In genomic region chr10:80399973-80400703, GRCm38 (mm10) we compare ENCODE assay signal across 1 mouse cellular context.
TF ChIP-seq lines count a peak whose summit lies in the region.

No protein-coding gene starts in this region.

TF ChIP-seq in MEL, 35 proteins besides CTCF, POLR2A, EP300 and RAD21 (continued from another document):
- no peak for TF ChIP-seq MAZ (IDR thresholded peaks at IDR 0.05; ENCODE audit: low read depth, low read length)
- TF ChIP-seq NELFE (IDR thresholded peaks at IDR 0.05; ENCODE audit: low read depth, low read length), result no peak
- no peak for TF ChIP-seq MYB (IDR thresholded peaks at IDR 0.05; ENCODE audit: low read depth, low read length)
- no peak for TF ChIP-seq NRF1 (IDR thresholded peaks at IDR 0.05; ENCODE audit: insufficient read depth, low read depth, low read length, poor library complexity, severe bottlenecking)
- no peak for TF ChIP-seq ZMIZ1 (IDR thresholded peaks at IDR 0.05; ENCODE audit: low read depth, low read length)
- TF ChIP-seq BHLHE40 (IDR thresholded peaks at IDR 0.05; ENCODE audit: borderline replicate concordance, low read depth, low read length), result peak; percentile 76; the same call in 1 of the 2 replicates
- TF ChIP-seq TCF12 (IDR thresholded peaks at IDR 0.05; ENCODE audit: low read depth, low read length), result no peak
- no peak for TF ChIP-seq MAFK (IDR thresholded peaks at IDR 0.05; ENCODE audit: borderline replicate concordance, low read depth, low read length)
- TF ChIP-seq TBP (IDR thresholded peaks at IDR 0.05; ENCODE audit: low read depth, low read length), result 0 out of 2 replicates have a peak, but pooled peaks have one; percentile 1
- no peak for TF ChIP-seq HCFC1 (IDR thresholded peaks at IDR 0.05; ENCODE audit: low read depth, low read length)
- no peak for TF ChIP-seq ETS1 (IDR thresholded peaks at IDR 0.05; ENCODE audit: low read depth, low read length)
- no peak for TF ChIP-seq USF1 (IDR thresholded peaks at IDR 0.05; ENCODE audit: low read depth, low read length)
- TF ChIP-seq ZKSCAN1 (IDR thresholded peaks at IDR 0.05; ENCODE audit: low read depth, low read length), result 0 out of 2 replicates have a peak, but pooled peaks have one; percentile 56
- peak; percentile 73 for TF ChIP-seq MAX (IDR thresholded peaks at IDR 0.05; ENCODE audit: low read length)
